Mouse (Mus musculus): ENCODE measurements around the gene Ppa1. TPM values are rescaled to one million over a fixed set of nuclear protein-coding genes. Genes with fewer than 3 reads are reported as not detected.
A peak's percentile ranks its signal among the peaks of the same experiment; 100 is the strongest.

The Ppa1 gene
- total and polyA plus RNA-seq, 2 experiments from 2014 or later = 137 to 201 TPM

DNA sequence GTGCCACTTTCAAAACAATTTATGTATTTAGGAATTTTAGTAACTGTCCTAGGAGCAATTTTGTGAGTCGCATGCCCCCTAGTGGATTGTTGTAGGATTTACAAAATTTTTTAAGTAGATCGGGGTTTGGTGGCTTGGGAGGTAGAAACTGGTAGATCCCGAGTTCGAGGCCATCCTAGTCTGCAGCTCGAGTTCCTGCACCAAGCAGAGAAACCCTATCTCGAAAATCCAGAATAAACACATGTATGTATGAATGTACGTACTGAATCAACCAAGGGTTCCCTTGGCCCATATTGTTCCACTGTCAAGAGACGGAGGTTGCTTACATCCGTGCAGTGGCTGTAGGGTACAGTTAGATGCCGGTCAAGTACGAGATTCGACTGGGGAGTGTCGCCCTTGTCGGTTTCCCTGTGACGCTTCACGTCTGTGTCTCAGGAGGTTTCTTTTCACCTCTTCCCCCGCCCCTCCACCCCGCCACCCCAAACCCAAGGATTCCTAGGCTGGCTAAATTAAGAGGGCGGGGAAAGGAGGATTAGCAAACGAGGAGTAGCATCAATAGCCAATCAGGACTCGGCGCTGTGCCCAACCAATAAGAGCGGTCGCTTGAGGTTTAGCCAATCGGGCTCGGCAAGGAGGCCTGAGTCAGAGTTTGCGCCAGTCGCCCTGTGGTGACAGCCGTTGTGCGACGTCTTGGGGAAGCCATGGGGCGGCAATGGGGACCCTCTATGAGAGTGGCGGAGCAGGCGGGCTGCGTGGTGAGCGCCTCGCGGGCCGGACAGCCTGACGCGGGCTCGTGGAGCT is 46.7 kb downstream of the Ppa1 start, which contains the start of gene Tysnd1:
Gene Tysnd1, plus strand, starts transcription at position 645 of the 801 bp plus-strand sequence.
- H3K9ac ChIP-seq = peak within 1 kb of the TSS; percentile 65
- no peaks in the 10 kb centered on the region for H3K9me3 ChIP-seq (ENCODE audit: low read length)
- H3K36me3 ChIP-seq (ENCODE audit: insufficient read depth) = peaks cover 37% of the 10 kb centered on the region
- WGBS = 2% methylated on average over 41 of the region's 42 CpGs
- H3K27ac ChIP-seq (ENCODE audit: low read depth, low read length) = peak within 1 kb of the TSS; percentile 80
- peak within 1 kb of the TSS; percentile 99 for H3K4me2 ChIP-seq (ENCODE audit: low read depth)
- peak; percentile 55 for TF ChIP-seq CTCF (IDR thresholded peaks at IDR 0.05; ENCODE audit: low read depth)
- peak; percentile 99 for ATAC-seq
- peak; percentile 100 for DNase-seq
- H3K27me3 ChIP-seq (ENCODE audit: insufficient read depth, low read length) = no peaks in the 10 kb centered on the region
- 0 out of 2 replicates have a peak, but pooled peaks cover 11% of the 10 kb centered on the region for H3K4me1 ChIP-seq (ENCODE audit: insufficient read depth)
- peak within 1 kb of the TSS; percentile 84 for H3K4me3 ChIP-seq (ENCODE audit: low read depth, low read length)

DNA sequence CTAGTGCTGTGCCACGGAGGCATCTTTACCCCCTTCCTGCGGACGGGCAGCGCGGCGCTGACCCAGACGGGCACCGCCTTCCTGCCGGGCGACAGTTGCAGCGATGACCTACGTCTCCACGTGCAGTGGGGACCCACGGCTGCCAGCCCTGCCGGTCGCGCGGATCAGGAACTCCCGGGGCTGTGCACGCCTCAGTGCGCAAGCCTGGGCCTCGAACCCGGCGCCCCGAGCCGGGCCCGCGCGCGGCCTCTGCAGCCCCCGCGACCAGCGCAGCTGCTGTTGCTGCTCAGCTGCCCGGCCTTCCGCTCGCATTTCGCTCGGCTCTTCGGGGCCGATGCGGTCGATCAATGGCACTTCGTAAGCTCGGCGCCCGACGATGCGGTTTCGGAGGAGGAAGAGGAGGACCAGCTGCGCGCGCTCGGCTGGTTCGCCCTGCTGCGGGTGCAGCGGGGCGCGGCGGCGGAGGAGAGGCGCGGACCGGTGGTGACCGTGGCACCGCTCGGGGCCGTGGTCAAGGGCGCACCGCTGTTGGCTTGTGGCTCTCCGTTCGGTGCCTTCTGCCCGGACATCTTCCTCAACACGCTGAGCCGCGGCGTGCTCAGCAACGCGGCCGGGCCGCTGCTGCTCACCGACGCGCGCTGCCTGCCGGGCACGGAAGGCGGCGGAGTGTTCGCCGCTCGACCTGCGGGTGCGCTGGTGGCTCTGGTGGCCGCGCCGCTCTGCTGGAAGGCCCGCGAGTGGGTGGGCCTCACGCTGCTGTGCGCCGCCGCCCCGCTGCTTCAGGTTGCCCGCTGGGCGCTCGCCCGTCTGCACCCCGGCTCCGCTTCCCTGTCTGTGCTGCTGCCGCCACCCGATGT is 47.6 kb downstream of the Ppa1 start:
- no peaks in the 10 kb centered on the region for H3K9me3 ChIP-seq (ENCODE audit: low read length)
- no peaks in the 10 kb centered on the region for H3K27me3 ChIP-seq (ENCODE audit: insufficient read depth, low read length)
- peak overlapping the region; percentile 84 for H3K4me3 ChIP-seq (ENCODE audit: low read depth, low read length)
- peak overlapping the region; percentile 99 for H3K4me2 ChIP-seq (ENCODE audit: low read depth)
- ATAC-seq (peak; percentile 21), DNase-seq (no peak)
- H3K27ac ChIP-seq (ENCODE audit: low read depth, low read length) = 0 out of 2 replicates have a peak overlapping the region, but pooled peaks have one; percentile 67
- TF ChIP-seq CTCF (IDR thresholded peaks at IDR 0.05; ENCODE audit: low read depth) = no peak
- 2% methylated on average over 91 of the region's 111 CpGs for WGBS
- H3K9ac ChIP-seq = peak overlapping the region; percentile 65
- peaks cover 29% of the 10 kb centered on the region for H3K36me3 ChIP-seq (ENCODE audit: insufficient read depth)
- H3K4me1 ChIP-seq (ENCODE audit: insufficient read depth) = 0 out of 2 replicates have a peak, but pooled peaks cover 11% of the 10 kb centered on the region

DNA sequence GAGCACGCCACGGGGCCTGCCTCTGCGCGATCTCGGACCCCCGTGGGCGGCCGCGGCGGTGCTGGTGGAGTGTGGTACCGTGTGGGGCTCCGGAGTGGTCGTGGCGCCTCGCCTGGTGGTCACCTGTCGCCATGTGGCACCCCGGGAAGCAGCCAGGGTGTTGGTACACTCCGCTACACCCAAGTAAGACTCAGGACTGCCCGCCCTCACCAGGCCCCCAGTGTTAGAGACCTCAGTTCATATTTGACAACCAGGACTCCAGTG is 48.1 kb downstream of the Ppa1 start:
- WGBS = 10% methylated on average over 19 of the region's 19 CpGs
- no peak for DNase-seq
- H3K9me3 ChIP-seq (ENCODE audit: low read length) = no peaks in the 10 kb centered on the region
- no peak for ATAC-seq
- H3K4me1 ChIP-seq (ENCODE audit: insufficient read depth) = 0 out of 2 replicates have a peak, but pooled peaks cover 11% of the 10 kb centered on the region
- no peaks in the 10 kb centered on the region for H3K27me3 ChIP-seq (ENCODE audit: insufficient read depth, low read length)
- peak overlapping the region; percentile 84 for H3K4me3 ChIP-seq (ENCODE audit: low read depth, low read length)
- peak overlapping the region; percentile 65 for H3K9ac ChIP-seq
- H3K27ac ChIP-seq (ENCODE audit: low read depth, low read length) = no peak overlapping the region
- H3K36me3 ChIP-seq (ENCODE audit: insufficient read depth) = peaks cover 28% of the 10 kb centered on the region
- TF ChIP-seq CTCF (IDR thresholded peaks at IDR 0.05; ENCODE audit: low read depth) = no peak
- peak overlapping the region; percentile 99 for H3K4me2 ChIP-seq (ENCODE audit: low read depth)

- DNase-seq = no peak
- 0 out of 2 replicates have a peak, but pooled peaks cover 11% of the 10 kb centered on the region for H3K4me1 ChIP-seq (ENCODE audit: insufficient read depth)
- 92% methylated on average over 2 of the region's 2 CpGs for WGBS
- no peaks in the 10 kb centered on the region for H3K9me3 ChIP-seq (ENCODE audit: low read length)
- no peak for TF ChIP-seq CTCF (IDR thresholded peaks at IDR 0.05; ENCODE audit: low read depth)
- peak overlapping the region; percentile 84 for H3K4me3 ChIP-seq (ENCODE audit: low read depth, low read length)
- no peak overlapping the region for H3K27ac ChIP-seq (ENCODE audit: low read depth, low read length)
- no peak for ATAC-seq
- H3K4me2 ChIP-seq (ENCODE audit: low read depth) = peak overlapping the region; percentile 99
- H3K36me3 ChIP-seq (ENCODE audit: insufficient read depth) = peaks cover 25% of the 10 kb centered on the region
- no peaks in the 10 kb centered on the region for H3K27me3 ChIP-seq (ENCODE audit: insufficient read depth, low read length)
- no peak overlapping the region for H3K9ac ChIP-seq
Observed at GRCm38 (mm10) chr10:61697028-61697427, 48.7 kb downstream of the Ppa1 start.

GRCm38 (mm10) chr10:61704663-61705062 is 56.3 kb downstream of the Ppa1 start:
- Histone ChIP-seq H3K27me3 (ENCODE audit: insufficient read depth, low read length) (no peaks in the 10 kb centered on the region), H3K9me3 (ENCODE audit: low read length) (no peaks in the 10 kb centered on the region), H3K36me3 (ENCODE audit: insufficient read depth) (peaks cover 25% of the 10 kb centered on the region), H3K9ac (no peak overlapping the region), H3K4me2 (ENCODE audit: low read depth) (no peak overlapping the region), H3K27ac (ENCODE audit: low read depth, low read length) (no peak overlapping the region), H3K4me1 (ENCODE audit: insufficient read depth) (no peaks in the 10 kb centered on the region), H3K4me3 (ENCODE audit: low read depth, low read length) (no peak overlapping the region)
- ATAC-seq (peak; percentile 45; the same call in 1 of the 2 replicates), DNase-seq (peak; percentile 33)
- WGBS = 63% methylated on average over 4 of the region's 4 CpGs
- TF ChIP-seq CTCF (IDR thresholded peaks at IDR 0.05; ENCODE audit: low read depth) = no peak

GRCm38 (mm10) chr10:61706412-61707375 is 58.3 kb downstream of the Ppa1 start:
- peaks cover 20% of the 10 kb centered on the region for H3K36me3 ChIP-seq (ENCODE audit: insufficient read depth)
- TF ChIP-seq CTCF (IDR thresholded peaks at IDR 0.05; ENCODE audit: low read depth) = no peak
- WGBS = 76% methylated on average over 6 of the region's 6 CpGs
- no peak overlapping the region for H3K4me2 ChIP-seq (ENCODE audit: low read depth)
- DNase-seq (no peak), ATAC-seq (no peak)
- no peak overlapping the region for H3K27ac ChIP-seq (ENCODE audit: low read depth, low read length)
- H3K9ac ChIP-seq = no peak overlapping the region
- H3K4me3 ChIP-seq (ENCODE audit: low read depth, low read length) = no peak overlapping the region
- no peaks in the 10 kb centered on the region for H3K9me3 ChIP-seq (ENCODE audit: low read length)
- H3K27me3 ChIP-seq (ENCODE audit: insufficient read depth, low read length) = no peaks in the 10 kb centered on the region
- H3K4me1 ChIP-seq (ENCODE audit: insufficient read depth) = no peaks in the 10 kb centered on the region

All from forebrain, postnatal 0 days (tissue).